In genomic region chr2:126340201-126340600, GRCm38 (mm10) we compare ENCODE assay signal across 17 mouse cellular contexts.
"Had no signal": no experiment of that assay in that cellular context is flagged by ENCODE, and none has a peak within 500 bp of the region (broad histone marks: within the 10 kb centered on the region; RNA-seq: fewer than 3 reads in every experiment).

No protein-coding gene starts in this region.

- H3K9me3 ChIP-seq: kidney, embryonic 15.5 days; liver, embryonic 13.5 days; megakaryocyte, embryonic 14.5 days; midbrain, embryonic 10.5 days; midbrain, embryonic 13.5 days; neural tube, embryonic 13.5 days had no signal

- H3K4me1 ChIP-seq: kidney, embryonic 15.5 days; liver, embryonic 13.5 days; megakaryocyte, embryonic 14.5 days; midbrain, embryonic 13.5 days; neural tube, embryonic 13.5 days had no signal

- DNase-seq: kidney, postnatal 10 days; kidney, postnatal 36 days; layer of hippocampus, postnatal 36 days; liver, embryonic 13.5 days; lung, adult 2 months; retina, postnatal 1 day; right cerebral cortex, postnatal 25 days; thymus, adult 18-20 months; thymus, postnatal 36 days had no signal

- H3K36me3 ChIP-seq: kidney, embryonic 15.5 days; liver, embryonic 13.5 days; midbrain, embryonic 10.5 days; midbrain, embryonic 13.5 days; neural tube, embryonic 13.5 days had no signal

- H3K4me2 ChIP-seq: kidney, embryonic 15.5 days; liver, embryonic 13.5 days; midbrain, embryonic 13.5 days; neural tube, embryonic 13.5 days had no signal

- H3K4me3 ChIP-seq: kidney, embryonic 15.5 days; left cerebral cortex, adult 2 months; liver, embryonic 13.5 days; megakaryocyte, embryonic 14.5 days; midbrain, embryonic 10.5 days; midbrain, embryonic 13.5 days; myocyte; neural tube, embryonic 13.5 days had no signal

- H3K9ac ChIP-seq: kidney, embryonic 15.5 days; liver, embryonic 13.5 days; midbrain, embryonic 13.5 days; neural tube, embryonic 13.5 days had no signal

- H3K27ac ChIP-seq: kidney, embryonic 15.5 days; left cerebral cortex, adult 2 months; liver, embryonic 13.5 days; midbrain, embryonic 10.5 days; midbrain, embryonic 13.5 days; neural tube, embryonic 13.5 days had no signal

- ATAC-seq: midbrain, embryonic 13.5 days; midbrain, embryonic 16.5 days had no signal

- H3K27me3 ChIP-seq: kidney, embryonic 15.5 days; liver, embryonic 13.5 days; midbrain, embryonic 13.5 days; neural tube, embryonic 13.5 days had no signal
